Mouse (Mus musculus) embryonic fibroblast, embryonic 13.5 days (primary cell): ENCODE measurements around the gene Spata31d1b.

ENCODE experiments used
- CTCF ChIP-seq: IDR thresholded peaks from 2 replicates; pipeline ENCODE4 v1.5.1; 2011; ENCODE audit warnings: mild to moderate bottlenecking, control low read depth, low read length, moderate library complexity, borderline replicate concordance; ENCODE audit not compliant: insufficient read depth
- POLR2A ChIP-seq: IDR thresholded peaks from 2 replicates; pipeline ENCODE4 v1.6.1; 2011; ENCODE audit warnings: low read depth, mild to moderate bottlenecking, control low read depth, low read length, moderate library complexity

DNA sequence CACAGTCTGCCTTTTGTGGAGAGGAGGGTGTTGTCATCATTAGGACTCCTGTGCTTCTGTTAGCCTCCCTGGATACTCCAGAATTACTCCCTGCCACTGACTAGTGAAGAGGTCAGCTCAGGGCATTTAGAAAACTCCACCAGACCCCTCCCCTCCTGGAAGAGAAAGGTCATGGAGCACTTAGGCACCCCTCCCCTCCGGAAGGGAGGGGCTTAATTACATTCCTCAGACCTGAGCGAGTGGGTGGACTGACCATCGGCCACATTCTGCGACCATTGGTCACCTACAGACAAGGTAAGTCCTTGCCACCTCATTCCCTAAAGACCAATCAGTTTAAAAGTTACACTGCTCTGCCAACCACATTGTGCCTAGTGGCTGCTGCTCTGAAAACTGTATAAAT is 32.8 kb upstream of the Spata31d1b start:
- TF ChIP-seq POLR2A (no peak), CTCF (no peak)
